Mouse (Mus musculus) kidney, postnatal 25 days (tissue): Measurements from ENCODE around the gene Cped1.
"Not testable (repeated sequence)": the region's sequence is repeated elsewhere in the genome, so short reads cannot be mapped to it uniquely, and the experiment has no call there.

Experiments used
- DNase-seq, 2 experiments: peaks; one replicate each; pipeline ENCODE4 v3.0.0; 2021; ENCODE audit warnings: mixed read lengths in 2 of 2

The Cped1 gene

GRCm38 (mm10) chr6:22086056-22086455 is 100.3 kb downstream of the Cped1 start:
- DNase-seq: no peak

- DNase-seq: peak; percentile 47 to 76
Observed at GRCm38 (mm10) chr6:22088346-22089064, 102.8 kb downstream of the Cped1 start.

GRCm38 (mm10) chr6:22091773-22092172 is 106.1 kb downstream of the Cped1 start:
- no peak for DNase-seq

- no peak for DNase-seq
Observed at GRCm38 (mm10) chr6:22093792-22094191, 108.1 kb downstream of the Cped1 start.

- peak in 1 of 2 experiments; percentile 57 for DNase-seq
Observed at GRCm38 (mm10) chr6:22097709-22098108, 112.0 kb downstream of the Cped1 start.

GRCm38 (mm10) chr6:22099832-22100231 is 114.1 kb downstream of the Cped1 start:
- no peak for DNase-seq

- no peak for DNase-seq
Observed at GRCm38 (mm10) chr6:22101939-22102338, 116.2 kb downstream of the Cped1 start.

- DNase-seq: no peak
Observed at GRCm38 (mm10) chr6:22102752-22103151, 117.0 kb downstream of the Cped1 start.

GRCm38 (mm10) chr6:22103713-22104112 is 118.0 kb downstream of the Cped1 start:
- no peak for DNase-seq

GRCm38 (mm10) chr6:22104211-22104610 is 118.5 kb downstream of the Cped1 start:
- no peak for DNase-seq

- DNase-seq: no peak
Observed at GRCm38 (mm10) chr6:22114079-22114478, 128.4 kb downstream of the Cped1 start.

- no peak for DNase-seq
Observed at GRCm38 (mm10) chr6:22116679-22117078, 131.0 kb downstream of the Cped1 start.

GRCm38 (mm10) chr6:22122080-22122479 is 136.4 kb downstream of the Cped1 start:
- peak in 1 of 2 experiments; percentile 49 for DNase-seq

- no peak for DNase-seq
Observed at GRCm38 (mm10) chr6:22122693-22123092, 137.0 kb downstream of the Cped1 start.

GRCm38 (mm10) chr6:22123332-22123731 is 137.6 kb downstream of the Cped1 start:
- DNase-seq: no peak

- DNase-seq: not testable (repeated sequence)
Observed at GRCm38 (mm10) chr6:22124575-22125330, 139.0 kb downstream of the Cped1 start.

- DNase-seq: no peak
Observed at GRCm38 (mm10) chr6:22135038-22135631, 149.4 kb downstream of the Cped1 start.

GRCm38 (mm10) chr6:22136805-22137204 is 151.1 kb downstream of the Cped1 start:
- no peak for DNase-seq

GRCm38 (mm10) chr6:22140786-22141185 is 155.1 kb downstream of the Cped1 start:
- DNase-seq: no peak

- no peak for DNase-seq
Observed at GRCm38 (mm10) chr6:22147236-22147635, 161.5 kb downstream of the Cped1 start.

- no peak for DNase-seq
Observed at GRCm38 (mm10) chr6:22148511-22148910, 162.8 kb downstream of the Cped1 start.

- DNase-seq: peak; percentile 64 to 68
Observed at GRCm38 (mm10) chr6:22157461-22157860, 171.7 kb downstream of the Cped1 start.

GRCm38 (mm10) chr6:22161944-22162343 is 176.2 kb downstream of the Cped1 start:
- no peak for DNase-seq

- no peak for DNase-seq
Observed at GRCm38 (mm10) chr6:22168388-22168787, 182.7 kb downstream of the Cped1 start.
